Mouse (Mus musculus): ENCODE data around the gene Jade1.

Gene Jade1

DNA sequence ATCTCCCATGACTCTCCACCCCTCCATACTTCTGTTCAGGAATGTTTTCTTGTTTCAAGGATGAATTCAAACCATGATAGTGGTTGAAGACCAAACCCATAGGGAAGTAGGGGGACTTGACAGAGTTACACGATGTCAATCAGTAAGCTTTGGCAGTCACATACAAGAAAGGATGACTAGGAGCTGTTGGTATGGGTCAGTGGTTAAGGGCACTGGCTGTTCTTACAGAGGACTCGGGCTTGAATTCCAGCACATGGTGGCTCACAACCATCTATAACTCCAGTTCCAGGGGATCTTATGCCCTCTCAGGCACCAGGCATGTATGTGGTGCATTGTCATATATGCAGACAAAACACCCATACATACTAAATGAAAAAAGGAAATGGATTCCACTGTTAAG is 21.7 kb downstream of the Jade1 start:
- DNase-seq (ENCODE audit: low spot score in 2 of 2) = no peak

DNA sequence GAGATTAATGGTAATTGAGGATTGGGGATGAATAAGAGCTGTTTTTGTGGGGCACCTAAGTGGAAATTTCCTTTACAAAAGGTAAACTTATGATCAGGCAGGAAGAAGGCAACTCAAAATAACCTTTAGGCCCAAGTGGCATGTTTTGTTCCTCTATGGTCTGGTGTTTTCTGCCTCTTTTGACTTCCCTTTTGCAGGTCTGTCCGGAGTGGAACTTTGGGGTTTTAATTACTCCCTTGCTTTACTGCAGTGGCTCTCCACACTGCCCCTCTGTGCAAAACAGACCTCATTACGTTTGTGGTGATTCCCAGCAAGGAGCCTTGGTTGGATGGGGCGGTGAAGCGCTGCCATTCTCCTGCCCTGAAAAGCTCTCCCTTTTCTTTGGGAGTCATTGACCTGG is 24.3 kb downstream of the Jade1 start:
- no peak for DNase-seq (ENCODE audit: low spot score in 2 of 2)

DNA sequence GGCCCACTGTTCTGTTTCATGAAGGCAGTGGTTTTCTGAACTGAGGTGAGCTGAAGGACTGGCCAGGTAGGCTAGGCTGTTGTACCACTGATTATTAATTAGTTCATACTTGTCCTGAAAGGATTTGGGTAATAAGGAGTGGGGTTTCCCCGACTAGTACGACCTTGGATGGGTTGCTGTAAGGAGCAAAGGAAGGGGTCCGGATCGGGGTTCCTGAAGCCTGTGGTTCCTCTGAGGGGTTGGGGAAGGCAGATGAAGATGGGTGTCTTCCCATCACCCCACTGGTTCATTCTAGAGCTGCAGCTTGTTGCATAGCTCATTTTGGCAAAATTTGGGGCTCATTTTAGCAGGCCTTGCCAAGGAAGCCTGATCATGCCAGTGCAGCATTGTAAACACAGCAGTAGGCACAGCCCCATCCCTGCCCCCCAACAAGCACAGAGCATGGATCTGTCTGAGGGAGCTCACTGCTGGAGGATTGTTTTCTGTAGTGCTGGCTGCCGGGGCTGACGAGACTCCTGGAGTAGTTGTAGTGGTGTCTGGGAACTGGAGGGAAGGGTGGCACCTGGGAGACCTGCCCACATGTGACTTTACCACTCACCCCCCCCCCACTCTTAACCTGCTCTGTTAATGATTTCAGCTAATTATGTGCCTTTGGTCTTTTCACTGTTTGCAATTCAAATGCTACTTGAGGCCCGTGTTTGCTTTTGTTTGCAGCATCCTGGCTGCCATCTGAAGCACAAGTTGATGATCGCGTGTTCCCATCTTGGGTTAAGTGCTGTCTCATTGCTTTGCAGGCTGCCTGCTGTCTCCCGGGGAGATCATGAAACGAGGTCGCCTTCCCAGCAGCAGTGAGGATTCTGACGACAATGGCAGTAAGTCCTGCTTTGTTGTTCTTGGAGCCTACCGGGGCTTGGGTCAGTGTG is 25.1 kb downstream of the Jade1 start:
- DNase-seq (ENCODE audit: low spot score in 2 of 2) = no peak

DNA sequence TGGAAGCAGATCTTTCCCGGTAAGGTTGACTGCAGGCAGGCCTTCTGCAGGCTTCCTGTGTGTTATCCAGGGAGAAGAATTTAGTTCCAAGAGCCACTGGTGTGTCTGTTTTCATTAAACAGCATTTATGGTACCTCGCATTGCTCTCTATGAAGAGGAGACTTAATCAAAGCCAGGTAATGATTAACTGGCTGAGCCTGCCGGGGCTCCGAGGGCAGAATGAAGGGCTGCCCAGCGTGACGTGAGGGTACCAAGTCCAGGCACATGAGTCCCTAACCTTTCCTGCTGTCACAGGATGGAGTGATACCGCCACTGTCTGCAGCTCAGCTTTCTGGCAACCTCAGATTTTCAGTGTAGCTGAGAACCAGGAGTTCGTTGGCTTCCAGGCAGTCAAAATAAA is 25.9 kb downstream of the Jade1 start:
- DNase-seq (ENCODE audit: low spot score in 2 of 2) = no peak

DNA sequence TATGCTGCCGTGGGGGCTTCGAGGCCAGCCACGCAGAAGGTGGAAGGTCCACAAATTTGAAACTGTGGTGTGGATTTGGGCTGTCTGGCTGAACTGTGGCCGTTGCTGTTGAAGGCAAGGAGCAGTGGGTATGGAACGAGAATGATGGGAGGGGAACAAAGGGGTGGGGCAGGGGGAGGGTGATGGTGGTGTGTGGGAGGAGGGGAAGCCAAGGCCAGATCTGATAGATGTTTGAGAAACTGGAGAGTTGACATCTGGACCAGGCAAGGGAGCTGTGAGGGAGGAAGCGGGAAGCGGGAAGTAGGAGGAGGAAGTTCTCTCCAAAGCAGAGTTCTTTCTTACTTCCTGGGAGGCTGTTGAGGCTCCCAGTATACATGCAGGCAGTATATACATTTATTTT is 26.7 kb downstream of the Jade1 start:
- DNase-seq (ENCODE audit: low spot score in 2 of 2) = no peak

DNA sequence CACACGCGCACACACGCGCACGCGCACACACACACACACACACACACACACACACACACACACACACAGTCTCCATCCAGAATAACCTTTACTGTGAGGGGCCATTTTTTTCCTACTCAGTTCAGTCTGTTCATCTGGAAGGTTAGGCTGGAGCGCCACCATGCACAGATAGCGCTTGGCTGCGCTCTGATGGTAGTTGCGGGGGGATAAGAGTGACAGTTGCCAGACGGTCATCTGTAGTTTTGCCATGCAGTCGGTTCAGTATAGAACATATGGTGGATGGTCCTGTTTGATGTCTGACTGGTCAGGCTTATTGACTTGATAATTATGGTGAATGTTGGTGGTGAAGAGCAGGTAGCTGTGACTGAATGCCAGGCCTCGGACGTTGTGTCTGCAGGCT is 27.6 kb downstream of the Jade1 start:
- DNase-seq (ENCODE audit: low spot score in 2 of 2) = no peak

DNA sequence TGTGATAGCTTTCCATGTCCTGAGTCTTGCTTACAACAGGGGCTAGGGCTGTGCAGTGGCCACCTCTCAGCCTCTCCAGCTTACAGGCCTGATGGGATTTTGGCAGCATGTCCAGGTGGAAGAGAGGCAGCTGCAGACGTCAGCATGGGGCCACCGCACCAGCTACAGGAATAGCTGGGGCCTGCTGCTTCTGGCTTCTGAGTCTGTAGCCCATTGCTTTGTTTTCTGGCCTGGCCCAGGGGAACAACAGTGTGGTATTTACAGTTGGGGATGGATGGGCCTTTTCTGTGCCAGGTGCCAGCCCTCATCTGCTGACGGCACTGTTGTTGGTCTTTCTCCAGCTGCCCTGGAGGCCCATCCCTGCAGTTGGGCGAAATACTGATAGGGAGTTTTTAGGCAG is 28.1 kb downstream of the Jade1 start:
- DNase-seq (ENCODE audit: low spot score in 2 of 2) = no peak

DNA sequence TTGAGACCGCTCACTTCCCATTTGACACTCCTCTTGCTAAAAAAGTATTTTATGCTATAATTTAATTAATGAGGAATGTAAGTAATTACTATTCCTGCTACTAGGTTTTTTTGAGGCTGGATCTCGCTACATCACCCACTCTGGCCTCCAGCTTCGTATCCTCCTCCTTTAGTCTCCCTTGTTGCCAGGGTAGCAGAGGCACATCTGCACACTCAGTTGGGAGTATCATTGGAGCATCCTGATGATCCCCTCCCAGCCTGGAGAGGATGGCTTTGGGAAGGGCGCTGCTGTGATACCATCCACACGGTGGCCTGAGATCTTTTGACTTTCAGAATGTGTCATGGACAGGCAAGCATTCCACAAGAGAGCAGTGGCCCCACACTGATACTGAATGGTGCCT is 30.0 kb downstream of the Jade1 start:
- DNase-seq (ENCODE audit: low spot score in 2 of 2) = no peak

DNA sequence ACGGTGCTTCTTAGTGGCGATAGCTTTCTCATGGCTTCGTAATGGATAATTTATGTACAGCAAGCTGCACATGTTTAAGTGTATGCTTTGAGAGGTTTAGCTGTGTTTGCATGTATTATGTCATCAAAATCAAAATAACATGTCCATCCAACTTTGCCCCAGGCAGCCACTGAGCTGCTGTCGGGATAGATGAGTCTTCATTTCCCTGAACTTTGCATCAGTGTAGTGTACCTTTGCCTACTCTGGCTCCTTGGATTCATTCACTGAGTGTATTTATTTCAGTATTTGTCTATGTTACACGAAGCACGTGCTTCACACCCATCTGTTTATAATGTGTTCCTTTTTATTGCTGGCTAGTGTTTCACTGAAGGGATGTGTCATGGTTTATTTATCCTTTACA is 30.8 kb downstream of the Jade1 start:
- DNase-seq (ENCODE audit: low spot score in 2 of 2) = no peak

DNA sequence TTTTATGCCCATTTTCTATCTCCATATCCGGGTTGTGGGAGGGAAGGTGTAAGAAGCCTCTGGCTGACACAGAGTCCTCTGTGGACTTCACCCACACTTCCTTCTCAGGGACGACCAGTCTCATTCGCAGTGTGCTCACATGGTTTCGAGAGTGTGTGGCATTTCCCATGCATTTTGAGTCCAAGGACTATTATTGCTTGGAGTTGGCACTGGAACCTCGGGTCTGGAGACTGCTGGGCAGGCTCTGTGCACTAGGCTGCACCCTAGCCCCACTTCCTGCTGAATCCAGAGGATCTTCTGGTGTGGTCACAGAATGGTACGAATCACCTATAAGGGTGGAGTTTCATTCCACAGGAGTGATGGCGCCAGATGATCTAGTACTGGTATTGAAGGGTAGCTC is 31.4 kb downstream of the Jade1 start:
- DNase-seq (ENCODE audit: low spot score in 2 of 2) = no peak

DNA sequence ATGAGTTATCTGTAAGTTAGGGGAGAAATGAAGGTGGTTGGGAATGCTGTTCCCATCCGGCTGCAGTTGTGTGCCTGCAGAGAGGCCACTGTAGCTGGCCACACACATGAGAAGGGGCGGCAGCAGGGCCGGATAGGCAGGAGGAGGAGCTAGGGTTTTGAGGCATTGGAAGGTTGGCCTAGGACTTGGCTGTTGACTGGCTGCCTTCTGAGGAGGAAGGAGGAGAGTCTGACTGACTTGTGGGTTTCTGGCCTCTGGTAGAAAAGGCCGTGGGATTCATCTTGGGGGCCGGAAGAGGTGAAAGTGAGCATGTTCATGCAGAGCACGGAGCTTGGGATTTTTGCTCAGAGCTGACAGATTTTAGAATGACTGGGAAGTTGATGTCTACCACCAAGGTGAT is 32.1 kb downstream of the Jade1 start:
- DNase-seq (ENCODE audit: low spot score in 2 of 2) = no peak

DNA sequence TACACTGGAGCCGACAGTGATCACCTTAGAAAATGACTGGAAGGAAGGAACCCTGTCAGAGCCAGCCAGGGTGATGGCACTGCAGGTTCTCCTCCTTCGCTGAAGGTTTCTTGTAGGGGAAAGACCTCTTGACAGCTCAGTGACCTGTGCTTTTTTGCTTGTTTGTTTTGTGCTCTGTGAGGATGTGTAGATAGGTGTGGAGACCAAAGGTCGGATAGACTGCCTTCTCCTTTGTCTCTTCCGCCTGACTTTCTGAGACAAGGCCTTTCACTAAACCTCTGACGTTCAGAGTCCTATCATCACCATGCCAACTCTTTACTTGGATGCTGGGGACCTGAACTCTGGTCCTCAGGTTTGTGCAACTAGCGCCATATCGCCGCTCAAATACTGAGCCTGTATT is 33.0 kb downstream of the Jade1 start:
- no peak for DNase-seq (ENCODE audit: low spot score in 2 of 2)

DNA sequence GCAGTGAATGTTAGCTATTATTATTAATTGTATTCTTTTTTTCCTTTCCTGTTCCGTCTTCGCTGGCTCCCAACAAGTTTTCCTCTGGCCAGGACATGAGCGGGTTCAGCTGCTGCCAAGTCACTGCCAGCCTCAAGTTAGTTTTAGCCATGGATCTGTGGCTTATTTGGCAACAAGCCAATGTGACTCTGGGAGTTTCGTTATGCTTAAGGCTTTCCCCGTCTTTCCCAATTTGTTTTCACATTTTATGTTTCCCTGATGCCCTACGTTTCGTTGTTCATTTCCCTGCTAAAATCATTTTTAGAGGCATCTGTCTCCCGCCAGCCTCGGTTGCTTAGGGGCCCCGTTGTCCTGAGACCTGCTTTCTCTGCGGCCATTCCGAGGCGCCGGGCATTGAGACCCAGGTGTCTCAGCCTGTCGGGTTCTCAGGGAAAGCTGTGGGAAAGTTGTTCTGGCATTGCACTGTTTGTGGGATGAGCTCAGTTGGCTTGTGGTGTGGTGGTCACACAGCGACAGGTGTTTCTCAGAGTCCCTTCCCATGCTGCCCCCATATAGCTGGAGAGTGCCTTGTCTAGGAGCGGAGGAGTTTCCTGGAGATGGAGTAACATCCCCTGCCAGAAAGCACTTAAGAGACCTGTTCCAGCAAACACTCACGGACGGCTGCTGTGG is 33.8 kb downstream of the Jade1 start:
- no peak for DNase-seq (ENCODE audit: low spot score in 2 of 2)

DNA sequence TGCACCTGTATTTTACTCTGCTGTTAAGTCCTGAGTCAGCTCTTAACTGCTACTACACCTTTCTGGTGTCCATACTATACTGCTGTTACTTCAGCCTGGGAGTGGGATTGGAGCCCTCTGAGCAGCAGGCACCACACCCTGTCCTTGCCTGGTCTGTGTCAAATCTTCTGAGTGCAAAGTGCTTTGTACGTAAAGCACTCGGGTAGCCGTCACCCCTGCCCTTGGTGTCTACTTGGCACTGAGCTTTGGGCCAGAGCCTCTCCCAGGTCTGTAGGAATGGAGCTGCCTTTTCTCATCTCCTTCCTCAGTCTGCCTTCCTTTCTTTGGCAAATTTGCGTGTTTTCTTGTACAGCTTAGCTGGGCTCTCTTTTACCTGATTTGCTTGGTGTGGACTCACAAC is 34.5 kb downstream of the Jade1 start:
- no peak for DNase-seq (ENCODE audit: low spot score in 2 of 2)

DNA sequence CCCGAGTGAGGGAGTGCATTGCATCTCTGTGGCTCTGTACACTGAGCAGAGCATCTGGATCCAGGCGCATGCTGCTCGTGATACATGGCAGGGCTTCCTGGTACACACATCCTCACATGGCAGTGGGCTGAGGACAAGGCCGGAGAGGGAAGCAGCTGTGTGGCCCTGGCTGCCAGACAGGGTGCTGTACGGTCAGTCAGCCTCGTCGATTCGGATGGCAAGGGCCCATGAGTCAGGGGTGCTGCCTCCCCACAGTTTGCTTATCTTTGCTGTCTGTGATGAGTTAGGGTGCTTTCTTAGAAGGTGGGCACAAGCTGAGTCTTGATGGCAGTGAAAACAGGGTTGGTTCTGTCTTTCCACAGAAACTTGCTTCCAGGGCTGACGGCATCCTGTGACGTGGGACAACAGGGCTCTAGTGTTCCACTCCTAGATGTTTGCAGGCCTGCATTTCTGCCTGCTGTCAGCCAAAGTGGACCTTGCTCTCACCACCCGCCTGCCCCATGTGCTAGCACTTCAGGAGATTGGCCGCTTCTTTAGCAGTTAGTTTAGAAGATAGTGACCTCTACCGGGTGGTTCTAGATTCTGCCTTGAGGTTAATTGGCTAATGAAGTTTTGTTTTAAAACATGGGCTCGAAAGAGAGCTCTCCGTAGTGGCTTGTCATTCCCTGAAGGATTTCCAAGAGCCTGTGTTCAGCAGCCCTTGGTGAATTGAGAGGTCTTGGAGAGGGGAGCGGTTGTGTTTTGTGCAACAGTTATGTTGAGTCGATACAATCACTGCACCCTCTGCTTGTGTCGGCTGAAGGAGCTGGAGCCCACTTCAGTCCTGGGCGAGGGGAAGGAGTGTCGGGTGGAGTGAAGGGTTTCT is 35.4 kb downstream of the Jade1 start:
- DNase-seq (ENCODE audit: low spot score in 2 of 2) = no peak

DNA sequence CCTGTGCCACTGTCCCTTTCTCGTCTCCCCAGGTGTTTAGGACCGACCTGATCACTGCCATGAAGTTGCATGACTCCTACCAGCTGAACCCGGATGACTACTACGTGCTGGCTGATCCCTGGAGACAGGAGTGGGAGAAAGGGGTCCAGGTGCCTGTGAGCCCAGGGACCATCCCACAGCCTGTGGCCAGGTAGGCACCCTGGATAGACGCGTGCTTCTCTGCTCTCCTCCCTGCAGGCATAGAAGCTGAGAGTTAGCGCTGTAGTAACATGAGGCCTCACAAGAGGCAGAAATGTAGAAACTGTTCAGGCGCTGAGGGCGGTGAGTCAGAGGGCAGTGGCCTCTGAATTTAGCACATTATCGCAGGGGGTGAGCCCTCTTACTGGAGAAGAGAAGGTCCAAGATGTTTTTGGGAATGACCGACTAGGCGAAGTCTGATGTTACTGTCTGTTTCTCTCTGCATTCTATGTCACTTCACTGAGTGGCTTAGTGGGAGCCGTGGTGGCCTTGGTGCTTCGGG is 36.2 kb downstream of the Jade1 start:
- DNase-seq (ENCODE audit: low spot score in 2 of 2) = no peak

DNA sequence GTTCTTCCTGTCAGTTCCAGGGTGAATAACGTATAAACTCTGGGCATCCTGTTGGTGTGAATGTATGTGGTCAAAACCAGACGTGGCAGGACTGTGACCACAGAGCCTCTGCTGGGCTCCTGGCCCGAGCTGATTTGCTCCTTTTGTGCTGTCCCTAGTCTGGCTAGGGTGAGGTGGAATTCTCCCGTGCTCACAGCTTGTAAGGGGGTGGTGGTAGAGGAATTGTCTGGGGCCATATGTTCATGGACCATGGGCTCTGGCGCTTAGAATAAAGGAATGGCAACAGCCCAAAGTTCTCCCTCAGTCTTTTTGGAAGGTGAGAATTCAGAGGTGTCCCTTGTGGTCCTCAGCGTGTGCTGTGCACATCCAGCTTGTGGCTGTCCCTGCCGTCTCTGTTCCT is 37.3 kb downstream of the Jade1 start:
- no peak for DNase-seq (ENCODE audit: low spot score in 2 of 2)

DNA sequence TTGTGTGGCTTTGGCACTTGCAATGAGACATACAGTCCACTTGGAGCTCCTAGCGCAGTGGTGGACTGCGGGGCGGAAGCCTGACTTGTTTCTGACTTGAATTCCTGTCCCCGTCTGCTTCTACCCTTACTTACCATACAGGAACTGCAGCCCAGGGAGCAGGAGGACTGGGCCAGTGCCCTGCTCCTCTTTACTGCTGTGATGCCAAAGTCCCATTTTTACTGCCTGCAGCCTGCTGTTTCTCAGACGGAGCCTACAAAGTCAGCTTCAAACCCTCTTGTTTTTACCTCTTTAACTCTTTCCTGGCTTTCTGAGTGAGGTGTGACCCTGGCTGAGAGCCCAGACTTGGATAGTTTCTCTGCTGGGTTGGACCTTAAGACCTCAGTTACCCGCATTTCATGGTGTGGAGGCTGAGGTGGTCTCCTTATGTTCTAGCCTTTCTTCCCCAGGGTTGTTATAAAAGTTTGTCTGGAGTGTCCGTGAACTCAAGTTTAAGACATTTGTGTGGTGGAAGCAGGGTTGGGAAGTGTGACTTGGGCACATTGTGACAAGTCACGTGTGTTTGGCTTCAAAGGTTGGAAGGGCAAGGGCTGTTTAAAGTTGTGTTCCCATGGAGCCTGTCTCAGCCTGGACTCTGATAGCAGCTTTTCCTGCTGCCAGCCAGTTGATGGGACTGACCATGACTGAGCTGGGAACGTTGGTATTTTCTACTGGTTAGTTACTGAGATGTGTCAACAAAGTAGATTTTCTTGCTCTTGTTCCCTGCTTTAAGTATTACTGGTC is 38.8 kb downstream of the Jade1 start:
- DNase-seq (ENCODE audit: low spot score in 2 of 2) = no peak

DNA sequence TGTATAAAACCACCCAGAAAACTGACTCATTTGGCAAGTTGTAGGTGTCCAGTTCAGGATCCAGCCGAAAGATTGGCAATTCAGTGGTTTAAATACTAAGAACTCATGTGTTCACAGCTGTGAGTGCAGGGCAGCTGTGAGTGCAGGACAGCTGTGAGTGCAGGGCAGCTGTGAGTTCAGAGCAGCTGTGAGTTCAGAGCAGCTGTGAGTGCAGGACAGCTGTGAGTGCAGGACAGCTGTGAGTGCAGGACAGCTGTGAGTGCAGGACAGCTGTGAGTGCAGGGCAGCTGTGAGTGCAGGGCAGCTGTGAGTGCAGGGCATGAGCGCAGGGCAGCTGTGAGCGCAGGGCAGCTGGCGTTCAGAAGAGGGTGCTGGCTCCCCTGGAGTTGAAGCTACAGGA is 39.5 kb downstream of the Jade1 start:
- DNase-seq (ENCODE audit: low spot score in 2 of 2) = no peak

DNA sequence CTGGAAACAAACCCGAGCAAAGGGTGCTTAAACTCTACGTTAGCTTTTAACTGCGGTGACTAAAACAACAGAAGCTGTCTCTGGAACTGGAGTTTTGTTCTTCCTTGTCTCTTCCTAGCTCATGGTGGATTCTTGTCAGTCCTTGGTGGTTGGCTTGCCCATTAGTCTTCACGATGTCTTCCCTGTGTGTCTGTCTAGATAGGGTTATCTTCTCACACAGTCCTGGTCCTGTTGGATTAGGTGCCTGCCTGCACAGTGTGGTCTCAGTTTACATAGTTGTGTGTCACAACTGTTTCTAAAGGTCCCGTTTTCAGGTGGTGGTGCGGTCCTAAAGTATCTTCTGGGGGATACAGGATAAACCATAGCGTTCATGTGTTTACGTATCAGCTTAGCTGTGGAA is 41.5 kb downstream of the Jade1 start:
- no peak for DNase-seq (ENCODE audit: low spot score in 2 of 2)

DNA sequence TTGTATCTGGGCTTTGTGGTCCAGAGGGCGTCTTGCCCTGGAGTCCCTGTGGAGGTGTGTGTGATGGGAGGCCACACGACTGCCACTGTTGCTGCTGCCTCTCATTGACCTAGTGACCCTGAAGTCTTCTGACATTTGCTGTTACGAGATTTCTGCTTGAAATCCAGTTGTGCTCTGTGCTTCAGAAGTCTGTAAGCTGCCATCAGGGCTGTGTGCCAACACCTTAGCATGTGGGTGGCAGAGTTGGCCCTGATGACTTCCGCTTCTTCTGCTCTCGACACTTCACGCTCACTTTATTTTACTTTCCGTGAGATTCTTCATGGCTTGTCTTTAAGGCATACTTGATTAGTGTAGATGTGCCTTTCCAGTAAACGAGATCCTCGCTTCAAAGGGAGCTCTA is 42.9 kb downstream of the Jade1 start:
- DNase-seq (ENCODE audit: low spot score in 2 of 2) = no peak

Data from frontal cortex, postnatal 36 days (tissue).